Mouse (Mus musculus): ENCODE measurements around the gene Phf10.
"Not testable (repeated sequence)": the region's sequence is repeated elsewhere in the genome, so short reads cannot be mapped to it uniquely, and the experiment has no call there.

Phf10 gene

DNA sequence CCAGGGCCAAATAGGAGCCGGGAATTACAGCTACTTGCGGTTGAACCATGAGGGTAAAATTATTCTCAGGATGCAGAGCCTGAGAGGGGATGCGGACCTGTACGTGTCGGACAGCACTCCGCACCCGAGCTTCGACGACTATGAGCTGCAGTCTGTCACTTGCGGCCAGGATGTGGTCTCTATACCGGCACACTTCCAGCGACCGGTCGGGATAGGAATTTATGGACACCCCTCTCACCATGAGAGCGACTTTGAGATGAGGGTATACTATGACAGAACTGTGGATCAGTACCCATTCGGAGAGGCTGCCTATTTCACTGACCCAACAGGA, 17.4 kb downstream of the Phf10 start:
- intact Hi-C loops (cut with DNase I) = no loop called here

- intact Hi-C loops (cut with DNase I) = no loop called here
Observed at GRCm38 (mm10) chr17:14943009-14943728, 17.9 kb downstream of the Phf10 start, which contains the start of the genes Wdr27 and 1600012H06Rik. TSS of gene Wdr27 (minus strand) at chr17:14943158. TSS of gene 1600012H06Rik (plus strand) at chr17:14943184.

GRCm38 (mm10) chr17:14942181-14942580, 18.9 kb downstream of the Phf10 start:
- intact Hi-C loops (cut with DNase I) = not testable (repeated sequence)

- intact Hi-C loops (cut with DNase I) = no loop called here
Observed at GRCm38 (mm10) chr17:14935841-14936605, 25.1 kb downstream of the Phf10 start.

DNA sequence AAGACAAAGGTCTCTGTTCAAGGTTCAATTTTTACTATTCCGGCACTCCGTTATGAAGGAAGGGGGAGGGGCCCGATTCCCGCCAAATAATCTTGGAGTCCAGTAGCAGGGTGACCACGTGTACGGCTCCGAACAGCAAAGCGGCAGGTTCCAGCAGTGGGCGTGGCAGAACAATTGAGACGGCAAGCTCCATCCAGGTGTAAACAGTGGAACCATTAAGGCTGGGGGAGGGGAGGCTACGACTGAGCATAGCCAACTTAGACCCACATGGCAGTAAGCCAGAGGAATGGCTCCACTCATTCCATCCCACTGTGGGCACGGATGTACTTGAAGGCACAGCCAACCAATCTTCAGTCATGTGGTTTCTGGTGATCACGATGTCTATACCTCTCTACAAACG, 25.8 kb downstream of the Phf10 start:
- intact Hi-C loops (cut with DNase I) = not testable (repeated sequence)

DNA sequence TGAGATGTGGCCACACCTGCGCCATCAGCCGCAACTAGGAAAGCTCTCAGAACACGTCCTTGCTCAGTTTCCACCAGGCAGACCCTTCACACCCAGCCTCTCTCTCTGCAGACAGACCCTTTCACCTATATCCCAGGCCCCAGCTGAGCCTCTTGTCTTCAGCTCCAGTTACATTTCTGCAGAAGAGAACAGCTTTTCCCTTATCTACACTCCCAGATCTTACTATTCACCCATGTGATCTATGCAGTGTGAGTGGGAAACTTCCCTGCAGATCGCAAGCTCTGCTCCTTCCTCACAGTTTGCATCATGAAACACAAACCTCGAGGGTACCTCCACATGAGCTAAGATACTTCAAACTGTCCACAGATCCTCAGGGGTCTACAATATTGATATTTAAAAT, 29.6 kb downstream of the Phf10 start:
- intact Hi-C loops (cut with DNase I) = no loop called here

GRCm38 (mm10) chr17:14930697-14931096, 30.4 kb downstream of the Phf10 start:
- intact Hi-C loops (cut with DNase I) = no loop called here

DNA sequence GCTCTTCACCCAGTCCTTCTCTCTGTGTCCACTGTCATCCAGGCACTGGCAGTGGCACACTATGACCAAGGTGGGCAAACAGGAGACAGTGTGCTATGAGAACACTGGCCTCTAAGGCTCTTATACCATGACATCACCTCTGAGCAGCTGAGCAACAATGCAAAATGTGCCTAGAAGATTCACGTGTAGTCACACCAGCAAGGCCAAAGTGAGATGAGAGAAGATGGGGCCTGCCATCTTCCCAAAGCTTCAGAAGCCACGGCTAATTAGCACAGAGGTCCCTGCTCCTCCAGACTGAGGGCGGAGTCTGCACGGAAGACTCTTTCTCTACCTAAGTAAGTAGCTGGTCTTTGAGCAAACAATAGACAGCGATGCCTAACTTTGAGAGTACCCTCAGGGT, 32.4 kb downstream of the Phf10 start:
- intact Hi-C loops (cut with DNase I) = no loop called here

DNA sequence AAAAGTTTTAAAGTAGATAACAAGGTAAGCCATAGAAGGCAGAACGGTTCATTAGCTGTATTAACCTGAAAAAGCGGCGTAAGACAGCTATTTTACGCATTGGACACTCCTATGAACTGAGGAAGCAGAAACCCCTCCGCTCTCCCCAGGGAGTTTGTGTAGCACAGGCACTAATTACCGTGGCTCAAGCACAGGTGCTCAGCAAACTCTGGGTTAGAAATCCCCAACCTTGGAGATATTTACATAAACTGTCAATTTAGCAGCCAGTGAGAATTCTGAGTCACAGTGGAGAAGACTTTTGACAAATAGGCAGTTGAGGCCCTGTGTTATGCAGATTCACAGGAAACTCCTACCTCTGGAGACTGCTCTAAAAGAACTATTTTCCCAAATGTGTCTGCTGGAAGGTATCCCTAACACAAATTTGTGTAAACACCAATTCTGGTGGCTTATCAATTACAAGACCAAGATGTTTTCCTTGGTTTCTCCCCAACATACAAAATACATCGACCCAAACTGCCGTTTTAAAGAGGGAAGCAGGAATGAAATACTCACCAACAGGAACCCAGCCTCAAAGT, 33.3 kb downstream of the Phf10 start:
- intact Hi-C loops (cut with DNase I) = no loop called here

DNA sequence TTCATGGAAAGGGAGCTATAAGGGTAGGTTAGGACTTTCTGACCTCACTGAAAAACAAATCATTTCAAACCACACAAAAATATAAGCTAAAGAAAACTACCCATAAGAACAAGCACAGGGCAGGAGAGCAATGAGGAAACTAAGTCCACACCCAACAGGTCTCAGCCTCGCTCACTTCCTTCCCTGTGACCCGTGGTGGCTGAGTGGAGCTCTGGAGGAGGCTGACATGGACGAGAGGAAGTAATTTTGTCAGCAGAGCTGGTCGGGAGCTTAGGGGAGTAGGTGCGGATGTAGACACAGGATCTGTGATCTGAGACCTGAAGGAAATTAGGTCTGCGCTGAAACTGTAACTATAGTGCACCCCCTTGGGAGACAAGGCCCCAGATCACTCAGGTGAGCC, 39.5 kb downstream of the Phf10 start:
- intact Hi-C loops (cut with DNase I) = no loop called here

- intact Hi-C loops (cut with DNase I) = no loop called here
Observed at GRCm38 (mm10) chr17:14917866-14918265, 43.2 kb downstream of the Phf10 start.

GRCm38 (mm10) chr17:14914401-14914800, 46.7 kb downstream of the Phf10 start:
- intact Hi-C loops (cut with DNase I) = no loop called here

GRCm38 (mm10) chr17:14912981-14913380, 48.1 kb downstream of the Phf10 start:
- intact Hi-C loops (cut with DNase I) = no loop called here

GRCm38 (mm10) chr17:14912420-14912819, 48.7 kb downstream of the Phf10 start:
- intact Hi-C loops (cut with DNase I) = no loop called here

DNA sequence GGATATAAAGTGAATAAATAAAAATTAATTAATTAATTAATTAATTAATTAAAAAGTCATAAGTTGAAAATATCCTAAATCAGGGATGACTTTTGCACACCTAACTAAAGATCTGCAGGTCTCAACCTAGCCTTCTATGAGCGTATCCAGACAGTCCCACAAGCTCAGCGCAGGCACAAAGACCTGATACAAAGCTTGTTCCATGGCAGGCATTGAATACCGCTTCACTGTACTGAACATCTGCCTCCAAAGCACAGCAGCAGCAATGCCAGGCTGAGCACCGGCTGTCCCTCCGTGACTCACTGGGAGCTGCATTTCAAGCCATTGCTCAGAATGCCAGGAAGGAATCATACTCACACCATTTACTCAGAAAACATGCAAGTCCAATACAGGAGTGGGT, 50.3 kb downstream of the Phf10 start:
- intact Hi-C loops (cut with DNase I) = no loop called here

DNA sequence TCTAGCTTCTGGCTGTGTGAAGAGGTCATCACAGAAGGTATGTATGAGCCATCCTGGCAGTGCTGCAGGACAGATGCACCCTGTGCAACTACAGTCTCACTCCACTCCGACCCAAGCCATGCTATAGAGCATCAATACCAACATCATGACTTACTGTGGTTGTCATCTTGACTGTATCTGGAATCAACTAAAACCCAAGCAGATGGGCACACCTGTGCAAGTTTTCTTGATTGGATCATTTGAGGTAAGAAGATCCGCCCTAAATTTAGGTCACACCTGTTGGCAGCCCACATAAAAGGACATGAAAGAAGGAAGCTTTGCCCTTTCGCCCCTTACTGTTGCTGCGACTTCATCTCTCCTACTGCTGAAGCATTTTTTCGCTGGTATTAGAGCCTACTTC, 51.7 kb downstream of the Phf10 start:
- intact Hi-C loops (cut with DNase I) = loop anchor here (10.0 kb wide), 1 partner anchor 625 kb away; no protein-coding TSS in a partner anchor

- intact Hi-C loops (cut with DNase I) = loop anchor here (10.0 kb wide), 1 partner anchor 622 kb away; no protein-coding TSS in a partner anchor
Observed at GRCm38 (mm10) chr17:14907136-14907535, 53.9 kb downstream of the Phf10 start.

GRCm38 (mm10) chr17:14906611-14907010, 54.5 kb downstream of the Phf10 start:
- intact Hi-C loops (cut with DNase I) = loop anchor here (10.0 kb wide), 1 partner anchor 622 kb away; no protein-coding TSS in a partner anchor

DNA sequence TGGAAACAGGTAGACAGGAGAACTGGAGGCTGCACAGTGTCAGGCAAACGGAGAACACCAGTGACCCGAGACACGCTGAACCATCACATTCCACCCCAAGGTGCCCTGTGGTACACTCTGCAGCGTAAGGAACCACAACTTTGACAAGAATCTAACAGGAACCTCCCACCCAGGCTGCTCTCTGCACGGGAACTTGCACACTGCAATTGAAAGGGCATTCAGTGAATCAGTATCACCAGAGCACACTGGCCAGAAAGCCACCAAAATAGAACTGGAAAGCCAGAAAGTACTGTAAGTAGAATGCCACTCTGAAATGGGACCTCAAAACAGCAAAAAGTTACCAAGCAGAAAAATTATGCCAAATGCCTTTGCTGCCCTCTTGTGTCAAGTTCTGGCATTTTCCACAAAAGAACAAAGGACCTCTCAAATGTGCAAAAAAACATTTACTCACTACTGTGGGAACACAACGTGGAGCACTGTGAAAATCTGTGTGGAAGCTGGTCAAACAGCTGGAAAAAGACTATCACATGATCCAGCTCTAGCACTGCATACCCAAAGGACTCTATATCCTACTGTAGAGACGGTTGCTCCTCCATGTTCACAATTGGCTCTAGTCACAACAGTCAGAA, 56.3 kb downstream of the Phf10 start:
- intact Hi-C loops (cut with DNase I) = loop anchor here (1.0 to 10.0 kb wide), 3 partner anchors 360 to 620 kb away; no protein-coding TSS in a partner anchor

GRCm38 (mm10) chr17:14904206-14904605, 56.9 kb downstream of the Phf10 start:
- intact Hi-C loops (cut with DNase I) = loop anchor here (1.0 to 10.0 kb wide), 3 partner anchors 359 to 619 kb away; no protein-coding TSS in a partner anchor

DNA sequence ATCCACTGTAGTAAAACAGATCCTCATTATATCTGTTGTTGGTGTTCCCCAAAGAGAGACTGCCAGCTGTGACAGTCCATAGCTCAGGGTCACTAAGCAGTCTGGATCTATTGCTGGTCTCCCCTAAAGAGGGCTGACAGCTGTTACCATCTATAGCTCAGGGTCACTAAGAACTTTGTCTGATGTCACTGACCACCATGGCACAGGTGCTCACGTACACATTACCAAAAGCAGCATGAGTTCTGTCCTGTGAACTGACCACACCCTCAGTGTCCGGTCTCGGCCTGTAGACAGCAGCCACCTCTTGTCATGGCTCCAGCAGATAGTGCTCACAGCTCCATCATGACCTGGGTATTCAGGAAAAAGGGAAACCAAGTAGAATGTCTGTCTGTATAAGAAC, 57.9 kb downstream of the Phf10 start:
- intact Hi-C loops (cut with DNase I) = loop anchor here (10.0 kb wide), 1 partner anchor 618 kb away; no protein-coding TSS in a partner anchor

Data from adrenal gland (tissue).